Mouse (Mus musculus) hindbrain, embryonic 13.5 days (tissue): Measurements from ENCODE around the gene Tdg. TPM values are rescaled to one million over a fixed set of nuclear protein-coding genes. Genes with fewer than 3 reads are reported as not detected.

Experiments used
- polyA plus RNA-seq: library from polyadenylated mRNA; unstranded; fragments of >200 nt; fragmentation: Nextera tagmentation; extraction: Ambion mirVana; gene quantifications from 2 replicates; pipeline ENCODE4 v1.2.1, GENCODE M21; 2015

The Tdg gene
- polyA plus RNA-seq, 1 experiment from 2014 or later: 203 TPM

Other genes with a start within 250 kb of the Tdg start
- not detected in 2 replicates for gene Gm1553, start 137.2 kb upstream of the Tdg start, polyA plus RNA-seq
- 36.9 and 38.2 TPM in 2 replicates for gene 1190007I07Rik, start 6.6 kb upstream of the Tdg start, polyA plus RNA-seq
- 1.5 and 1.7 TPM in 2 replicates for gene Glt8d2, start 60.8 kb downstream of the Tdg start, polyA plus RNA-seq
- 41.2 and 46.1 TPM in 2 replicates for gene Hcfc2, start 66.3 kb downstream of the Tdg start, polyA plus RNA-seq
- 45.7 and 49.5 TPM in 2 replicates for gene Nfyb, start 134.3 kb downstream of the Tdg start, polyA plus RNA-seq
- gene Txnrd1, start 204.1 kb downstream of the Tdg start, polyA plus RNA-seq: 116 and 122 TPM in 2 replicates
- gene Eid3, start 236.8 kb downstream of the Tdg start, polyA plus RNA-seq: 0.39 and 0.68 TPM in 2 replicates